Comparison of ENCODE assay signal across 9 mouse cellular contexts in genomic region chr11:76446251-76446650, GRCm38 (mm10). TPM values are rescaled to one million over a fixed set of nuclear protein-coding genes. Genes with fewer than 3 reads are reported as not detected.
DNase-seq lines count a peak whose midpoint lies in the region; ATAC-seq lines count a peak whose summit lies in the region.
"Had no signal": no experiment of that assay in that cellular context is flagged by ENCODE, and none has a peak within 500 bp of the region (broad histone marks: within the 10 kb centered on the region; RNA-seq: fewer than 3 reads in every experiment).

No protein-coding gene starts in this region.

- peaks cover 43% of the 10 kb centered on the region for H3K4me1 ChIP-seq in midbrain, embryonic 11.5 days (ENCODE audit: control insufficient read depth, insufficient read depth, low read length)
- peaks cover 49% of the 10 kb centered on the region for H3K4me1 ChIP-seq in midbrain, embryonic 15.5 days
- peaks cover 66% of the 10 kb centered on the region for H3K4me1 ChIP-seq in limb, embryonic 12.5 days (replicated peaks)
- peaks cover 18% of the 10 kb centered on the region for H3K4me1 ChIP-seq in stomach, embryonic 14.5 days (ENCODE audit: control insufficient read depth, insufficient read depth, low read length)

- H3K4me2 ChIP-seq in midbrain, embryonic 11.5 days, result no peak overlapping the region
- no peak overlapping the region for H3K4me2 ChIP-seq in midbrain, embryonic 15.5 days
- H3K4me2 ChIP-seq in limb, embryonic 12.5 days, result peak overlapping the region; percentile 21
- no peak overlapping the region for H3K4me2 ChIP-seq in stomach, embryonic 14.5 days (replicated peaks; ENCODE audit: low read depth, low read length)

- H3K9me3 ChIP-seq in midbrain, embryonic 11.5 days (ENCODE audit: control insufficient read depth, low read length), result no peaks in the 10 kb centered on the region
- no peaks in the 10 kb centered on the region for H3K9me3 ChIP-seq in midbrain, embryonic 15.5 days
- H3K9me3 ChIP-seq in limb, embryonic 12.5 days, result no peaks in the 10 kb centered on the region
- no peaks in the 10 kb centered on the region for H3K9me3 ChIP-seq in stomach, embryonic 14.5 days (ENCODE audit: control insufficient read depth, low read depth, low read length)

- H3K36me3 ChIP-seq in midbrain, embryonic 11.5 days (ENCODE audit: control insufficient read depth, insufficient read depth, low read length), result no peaks in the 10 kb centered on the region; the same call in 1 of the 2 replicates
- H3K36me3 ChIP-seq in midbrain, embryonic 15.5 days (replicated peaks), result 0 out of 2 replicates have a peak, but pooled peaks cover 6% of the 10 kb centered on the region
- H3K36me3 ChIP-seq in limb, embryonic 12.5 days, result peaks cover 47% of the 10 kb centered on the region
- H3K36me3 ChIP-seq in stomach, embryonic 14.5 days (ENCODE audit: control insufficient read depth, insufficient read depth, low read length), result peaks cover 11% of the 10 kb centered on the region

- H3K9ac ChIP-seq in midbrain, embryonic 11.5 days (ENCODE audit: low read length), result peak overlapping the region; percentile 20; the same call in 1 of the 2 replicates
- H3K9ac ChIP-seq in midbrain, embryonic 15.5 days, result no peak overlapping the region
- no peak overlapping the region for H3K9ac ChIP-seq in limb, embryonic 12.5 days (replicated peaks)
- H3K9ac ChIP-seq in stomach, embryonic 14.5 days (replicated peaks; ENCODE audit: low read depth, low read length), result no peak overlapping the region

- peaks cover 15% of the 10 kb centered on the region for H3K27me3 ChIP-seq in midbrain, embryonic 11.5 days (ENCODE audit: control insufficient read depth, insufficient read depth, low read length)
- no peaks in the 10 kb centered on the region for H3K27me3 ChIP-seq in midbrain, embryonic 15.5 days (replicated peaks)
- H3K27me3 ChIP-seq in limb, embryonic 12.5 days, result no peaks in the 10 kb centered on the region
- H3K27me3 ChIP-seq in stomach, embryonic 14.5 days (ENCODE audit: control insufficient read depth, insufficient read depth, low read length), result no peaks in the 10 kb centered on the region

- no peak for ATAC-seq in CD4-positive, CD25-positive, alpha-beta regulatory T cell, adult 4 months
- peak; percentile 63 for ATAC-seq in midbrain, embryonic 11.5 days (ENCODE audit: low FRiP score)
- no peak for ATAC-seq in midbrain, embryonic 15.5 days (replicated peaks)
- ATAC-seq in limb, embryonic 12.5 days (ENCODE audit: insufficient number of reproducible peaks, insufficient read depth, low FRiP score, low TSS enrichment, low read depth), result no peak
- peak; percentile 43; the same call in 1 of the 2 replicates for ATAC-seq in stomach, embryonic 14.5 days (ENCODE audit: insufficient number of reproducible peaks, insufficient read depth, low FRiP score, low read depth)

- WGBS in midbrain, embryonic 11.5 days, result 1% methylated on average over 10 of the region's 10 CpGs
- WGBS in midbrain, embryonic 15.5 days, result 2% methylated on average over 10 of the region's 10 CpGs
- 2% methylated on average over 10 of the region's 10 CpGs for WGBS in limb, embryonic 12.5 days
- WGBS in stomach, embryonic 14.5 days, result 4% methylated on average over 10 of the region's 10 CpGs

- DNase-seq in CD4-positive, CD25-positive, alpha-beta regulatory T cell, adult 2 months (ENCODE audit: low read depth, low spot score), result peak; percentile 29
- peak; percentile 95 for DNase-seq in midbrain, embryonic 11.5 days (ENCODE audit: low spot score, missing footprints)
- DNase-seq in testis, postnatal 14 days (ENCODE audit: low spot score), result no peak
- DNase-seq in left cerebral cortex, adult 9 months (ENCODE audit: low spot score in 2 of 2), result no peak
- DNase-seq: cerebellum, postnatal 14 days had no signal

- H3K4me3 ChIP-seq in midbrain, embryonic 11.5 days (ENCODE audit: low read depth, low read length), result no peak overlapping the region
- H3K4me3 ChIP-seq in midbrain, embryonic 15.5 days, result no peak overlapping the region
- no peak overlapping the region for H3K4me3 ChIP-seq in limb, embryonic 12.5 days (replicated peaks)
- H3K4me3 ChIP-seq in stomach, embryonic 14.5 days (ENCODE audit: low read depth, low read length), result no peak overlapping the region

- H3K27ac ChIP-seq in midbrain, embryonic 11.5 days (ENCODE audit: low read depth, low read length), result no peak overlapping the region
- no peak overlapping the region for H3K27ac ChIP-seq in midbrain, embryonic 15.5 days
- peak overlapping the region; percentile 89 for H3K27ac ChIP-seq in limb, embryonic 12.5 days
- no peak overlapping the region for H3K27ac ChIP-seq in stomach, embryonic 14.5 days (ENCODE audit: low read length)

RNA-seq across cellular contexts. Expression of gene Timm22, which starts 39.5 kb away (rescaled TPM):
- 10 to 100 TPM; 55.6 to 64.4 TPM for polyA plus RNA-seq in CD4-positive, CD25-positive, alpha-beta regulatory T cell, adult 4 months (2017; shearing (Covaris generic))
- polyA plus RNA-seq in midbrain, embryonic 11.5 days (2014; fragmentation: Nextera tagmentation; extraction: Ambion mirVana), result 117 and 118 TPM in 2 replicates
- 103 and 109 TPM in 2 replicates for polyA plus RNA-seq in midbrain, embryonic 15.5 days (2015; fragmentation: Nextera tagmentation; extraction: Ambion mirVana)
- 127 and 149 TPM in 2 replicates for polyA plus RNA-seq in limb, embryonic 12.5 days (2016; fragmentation: Nextera tagmentation; extraction: Ambion mirVana)
- 115 and 117 TPM in 2 replicates for polyA plus RNA-seq in stomach, embryonic 14.5 days (2014; fragmentation: Nextera tagmentation; extraction: Ambion mirVana)

RNA-seq across cellular contexts. Expression of gene Nxn, which starts 47.3 kb away (rescaled TPM):
- 1 to 10 TPM; 1.3 to 2.0 TPM for polyA plus RNA-seq in CD4-positive, CD25-positive, alpha-beta regulatory T cell, adult 4 months (2017; shearing (Covaris generic))
- polyA plus RNA-seq in midbrain, embryonic 11.5 days (2014; fragmentation: Nextera tagmentation; extraction: Ambion mirVana), result 43.8 and 51.3 TPM in 2 replicates
- polyA plus RNA-seq in midbrain, embryonic 15.5 days (2015; fragmentation: Nextera tagmentation; extraction: Ambion mirVana), result 22.3 and 23.1 TPM in 2 replicates
- 61.2 and 67.7 TPM in 2 replicates for polyA plus RNA-seq in limb, embryonic 12.5 days (2016; fragmentation: Nextera tagmentation; extraction: Ambion mirVana)
- polyA plus RNA-seq in stomach, embryonic 14.5 days (2014; fragmentation: Nextera tagmentation; extraction: Ambion mirVana), result 50.4 and 50.5 TPM in 2 replicates

Comparison
In these comparisons a context has a peak if more than half of its experiments do, and no peak if none do; other contexts are left out.
1. ATAC-seq: peak in midbrain, embryonic 11.5 days (single experiment) and stomach, embryonic 14.5 days (single experiment); none in CD4-positive, CD25-positive, alpha-beta regulatory T cell, adult 4 months (single experiment), midbrain, embryonic 15.5 days (single experiment) and limb, embryonic 12.5 days (single experiment).
2. DNase-seq: peak in CD4-positive, CD25-positive, alpha-beta regulatory T cell, adult 2 months (single experiment) and midbrain, embryonic 11.5 days (single experiment); none in testis, postnatal 14 days (single experiment) and left cerebral cortex, adult 9 months (0 of 2).